Mouse (Mus musculus): ENCODE results near the gene Ralb. TPM values are rescaled to one million over a fixed set of nuclear protein-coding genes. Genes with fewer than 3 reads are reported as not detected.

The Ralb gene
- polyA plus RNA-seq, 2 experiments from 2014 or later, result 9.9 to 11.8 TPM

- ATAC-seq, result peak; percentile 76
These were observed 12.5 kb downstream of the Ralb start for GRCm38 (mm10) chr1:119492097-119492496.

- ATAC-seq, result no peak
These were observed 13.8 kb downstream of the Ralb start for GRCm38 (mm10) chr1:119490765-119491164.

- ATAC-seq, result no peak
These were observed 16.5 kb downstream of the Ralb start for GRCm38 (mm10) chr1:119487917-119488590.

GRCm38 (mm10) chr1:119485825-119486224, 18.8 kb downstream of the Ralb start:
- no peak for ATAC-seq

GRCm38 (mm10) chr1:119484457-119484856, 20.1 kb downstream of the Ralb start:
- ATAC-seq, result peak; percentile 51

- no peak for ATAC-seq
These were observed 21.7 kb downstream of the Ralb start for GRCm38 (mm10) chr1:119482891-119483290.

- no peak for ATAC-seq
These were observed 23.2 kb downstream of the Ralb start for GRCm38 (mm10) chr1:119481205-119481932.

GRCm38 (mm10) chr1:119480678-119481077, 23.9 kb downstream of the Ralb start:
- no peak for ATAC-seq

GRCm38 (mm10) chr1:119479641-119480040, 25.0 kb downstream of the Ralb start:
- ATAC-seq, result no peak

GRCm38 (mm10) chr1:119476905-119477353, 27.7 kb downstream of the Ralb start:
- ATAC-seq, result peak; percentile 58

GRCm38 (mm10) chr1:119474671-119475070, 29.9 kb downstream of the Ralb start:
- ATAC-seq, result no peak

GRCm38 (mm10) chr1:119472648-119473047, 31.9 kb downstream of the Ralb start:
- no peak for ATAC-seq

GRCm38 (mm10) chr1:119471793-119472396, 32.7 kb downstream of the Ralb start:
- ATAC-seq, result no peak

GRCm38 (mm10) chr1:119463386-119463785, 41.2 kb downstream of the Ralb start:
- peak; percentile 71 for ATAC-seq

GRCm38 (mm10) chr1:119460062-119460461, 44.5 kb downstream of the Ralb start:
- no peak for ATAC-seq

- peak; percentile 64 for ATAC-seq
These were observed 46.5 kb downstream of the Ralb start for GRCm38 (mm10) chr1:119457993-119458605.

GRCm38 (mm10) chr1:119457528-119457855, 47.1 kb downstream of the Ralb start:
- peak; percentile 13 for ATAC-seq

- ATAC-seq, result peak; percentile 57
These were observed 47.7 kb downstream of the Ralb start for GRCm38 (mm10) chr1:119456671-119457527.

- no peak for ATAC-seq
These were observed 50.9 kb downstream of the Ralb start for GRCm38 (mm10) chr1:119453731-119454130.

GRCm38 (mm10) chr1:119451417-119451816, 53.2 kb downstream of the Ralb start:
- ATAC-seq, result no peak

GRCm38 (mm10) chr1:119450651-119451345, 53.8 kb downstream of the Ralb start:
- ATAC-seq, result no peak

All from CD4-positive, CD25-positive, alpha-beta regulatory T cell, adult 4 months (primary cell).